Mouse (Mus musculus) activated CD4-positive, CD25-positive, alpha-beta regulatory T cell, adult 4 months (primary cell): ENCODE results near the gene Atp8b5. TPM values are rescaled to one million over a fixed set of nuclear protein-coding genes. Genes with fewer than 3 reads are reported as not detected.

ENCODE experiments used
- ATAC-seq: one replicate; pipeline ENCODE4 v1.8.0; 2017
- polyA plus RNA-seq, 2 experiments: library from polyadenylated mRNA; unstranded; fragments of 100-300 nt; shearing (Covaris generic); gene quantifications; one replicate each; pipeline ENCODE4 v1.2.1; 2017

The Atp8b5 gene
- polyA plus RNA-seq: under 1 TPM in 1 of 2 experiments, not detected in 1; 0.29 TPM

DNA sequence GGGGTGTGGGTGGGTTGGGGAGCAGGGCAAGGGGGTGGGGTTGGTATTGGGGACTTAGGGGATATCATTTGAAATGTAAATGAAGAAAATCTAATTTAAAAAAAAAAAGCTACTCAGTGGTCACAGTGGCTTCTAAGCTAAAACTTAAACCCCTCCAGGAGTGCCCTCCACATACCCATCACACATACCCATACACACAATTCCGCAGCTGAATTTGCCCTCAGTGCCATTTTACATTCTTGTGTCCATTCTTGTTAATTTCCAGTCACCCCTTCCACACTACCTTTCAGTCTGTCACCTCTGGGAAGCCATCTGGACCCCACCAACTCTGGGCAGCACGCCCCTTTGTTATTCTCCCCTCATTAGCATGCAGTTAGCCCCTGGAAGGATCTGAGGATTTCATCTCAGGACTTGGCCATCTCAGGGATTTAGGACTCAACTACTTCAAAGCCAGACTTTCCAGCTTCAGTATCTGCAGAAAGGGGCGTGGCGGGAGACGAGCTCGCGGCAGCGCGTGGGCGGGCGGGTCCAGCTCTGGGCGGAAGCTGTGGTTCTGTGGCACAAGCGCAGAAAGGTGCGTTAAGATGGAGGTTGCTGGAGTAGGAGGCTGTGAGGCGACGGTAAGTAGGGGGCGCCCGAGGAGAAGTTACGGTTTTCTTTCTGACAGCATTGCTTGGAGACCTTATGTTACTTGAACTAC, at the start of gene Atp8b5:
Gene Atp8b5, plus strand, starts transcription at position 537 of the 700 bp plus-strand sequence.
- ATAC-seq: no peak

DNA sequence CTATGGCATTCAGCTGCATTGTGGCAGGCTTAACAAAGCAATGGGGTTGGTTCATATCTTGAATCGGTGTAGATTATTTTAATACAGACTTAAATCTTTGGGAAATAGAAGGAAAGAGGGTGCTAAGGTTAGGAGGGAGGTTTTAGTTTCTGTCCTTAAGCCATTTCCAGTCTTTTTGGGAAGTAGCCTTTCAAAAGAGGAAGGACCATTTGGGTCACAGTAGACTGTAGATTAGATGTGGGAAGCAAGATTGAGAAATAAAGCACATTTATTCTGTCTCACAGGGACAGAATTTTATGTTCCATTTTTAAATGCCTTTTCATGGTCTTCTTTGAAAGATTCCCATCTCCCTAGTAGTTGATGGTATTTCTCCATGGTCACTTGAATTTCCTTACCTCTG, 49.0 kb upstream of the Atp8b5 start:
- ATAC-seq: no peak

DNA sequence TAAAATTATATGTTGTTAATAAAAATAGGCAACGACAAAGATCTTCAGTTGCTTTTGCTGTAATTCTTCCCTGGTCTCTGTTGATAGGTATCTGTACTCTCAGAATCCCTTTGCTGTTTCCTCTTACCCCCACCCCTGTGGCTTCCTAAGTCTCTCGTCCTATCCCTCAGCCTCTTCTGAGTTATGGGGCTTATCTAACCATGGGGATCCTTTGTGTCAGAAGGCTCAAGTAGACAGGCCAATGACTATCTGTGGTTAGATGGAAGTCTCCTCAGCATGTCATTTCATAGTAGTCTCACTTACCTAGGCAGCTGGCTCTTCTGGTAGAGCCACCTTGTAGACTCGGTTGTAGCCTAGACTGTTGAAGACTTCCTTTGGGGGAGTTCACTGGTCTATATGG, 35.1 kb upstream of the Atp8b5 start:
- ATAC-seq: no peak

DNA sequence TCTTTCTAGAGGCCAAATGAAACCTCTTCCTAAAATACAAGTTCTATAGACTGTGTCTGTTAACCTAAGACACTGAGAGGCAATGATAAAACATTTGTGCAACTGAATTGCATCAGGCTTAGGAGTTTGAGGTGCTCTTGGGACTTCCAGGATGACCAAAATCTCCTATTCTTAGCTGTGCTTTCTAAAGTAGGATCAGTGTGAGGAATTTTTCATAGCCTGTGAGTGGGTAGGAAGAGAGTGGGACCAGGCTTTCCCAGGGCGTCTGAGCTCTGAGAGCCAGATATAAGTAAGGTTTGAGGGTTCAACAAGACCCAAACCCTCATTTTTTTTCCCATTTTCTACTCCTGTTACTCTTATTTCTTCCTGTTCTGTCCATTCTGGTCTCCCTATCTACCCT, 34.0 kb upstream of the Atp8b5 start:
- no peak for ATAC-seq

DNA sequence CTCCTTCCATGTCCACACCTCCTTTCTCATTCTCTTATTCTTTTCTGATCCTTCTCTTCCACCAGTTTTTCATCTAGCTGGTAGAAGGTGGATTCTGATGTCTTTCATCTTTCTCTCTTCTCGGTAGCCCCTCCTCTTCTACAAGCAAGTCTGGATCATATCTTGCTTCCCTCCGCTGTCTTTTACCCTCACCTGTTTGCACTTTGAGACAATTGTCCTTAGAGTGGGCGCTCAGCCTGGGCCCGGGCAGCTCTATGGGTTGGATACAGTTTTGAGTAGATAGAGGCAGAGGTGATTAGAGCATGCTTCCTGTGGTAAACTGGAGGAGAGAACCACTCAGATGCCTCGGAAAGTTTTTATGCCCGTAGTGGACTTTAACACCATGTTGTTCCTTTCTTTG, 33.5 kb upstream of the Atp8b5 start:
- no peak for ATAC-seq

DNA sequence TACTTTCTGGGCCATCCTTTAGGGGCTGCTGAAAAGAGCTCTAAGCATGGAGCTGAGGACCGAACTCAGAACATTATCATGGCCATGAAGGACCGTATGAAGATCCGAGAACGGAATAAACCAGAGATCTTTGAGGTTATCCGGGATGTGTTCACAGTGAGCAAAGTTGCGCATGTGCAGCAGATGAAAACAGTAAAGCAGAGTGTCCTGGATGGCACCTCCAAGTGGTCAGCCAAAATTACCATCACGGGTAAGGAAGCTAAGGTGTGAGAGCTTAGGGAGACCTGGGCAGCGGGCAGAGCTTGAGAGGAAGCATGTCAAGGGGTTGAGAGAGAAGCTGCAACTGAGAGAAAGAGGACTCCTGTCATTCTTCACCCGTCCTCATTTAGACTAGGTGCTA, 30.1 kb upstream of the Atp8b5 start:
- no peak for ATAC-seq

DNA sequence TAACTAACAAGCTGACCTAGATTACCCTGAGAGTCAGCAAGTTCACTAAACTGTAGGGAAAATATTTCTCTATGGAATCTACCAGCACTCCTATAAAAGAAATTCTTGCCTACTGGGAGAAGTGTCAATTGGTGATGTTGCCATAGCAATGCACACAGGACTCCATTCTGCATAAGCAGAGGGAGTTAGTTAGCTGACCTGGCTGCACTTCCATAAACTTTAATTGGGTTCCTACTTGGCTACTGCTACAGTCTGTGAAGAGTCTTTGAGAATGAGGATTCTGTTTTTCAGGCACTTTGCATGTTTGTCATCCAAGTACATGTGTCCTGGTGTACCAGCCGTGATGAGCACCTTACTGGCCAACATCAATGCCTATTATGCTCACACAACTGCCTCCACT, 26.2 kb upstream of the Atp8b5 start:
- ATAC-seq: no peak

DNA sequence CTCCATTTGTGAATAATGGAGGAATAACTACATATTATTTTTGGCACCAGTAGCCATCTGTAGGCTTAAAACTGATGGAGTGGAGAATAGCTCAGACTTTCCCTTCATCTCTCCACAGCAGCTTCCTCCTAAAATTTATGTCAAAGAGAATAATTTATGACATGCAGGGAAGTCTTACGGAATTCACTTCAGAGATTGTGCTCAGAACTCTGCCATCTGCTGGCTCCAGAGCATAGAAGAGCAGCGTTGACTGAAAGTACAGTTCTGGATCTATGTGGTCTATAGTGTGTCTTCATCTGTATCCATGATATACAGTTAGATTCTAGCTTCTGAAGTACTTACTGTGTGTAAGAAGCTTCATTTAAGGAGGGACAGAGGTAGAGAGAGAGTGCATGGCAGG, 22.9 kb upstream of the Atp8b5 start:
- no peak for ATAC-seq

DNA sequence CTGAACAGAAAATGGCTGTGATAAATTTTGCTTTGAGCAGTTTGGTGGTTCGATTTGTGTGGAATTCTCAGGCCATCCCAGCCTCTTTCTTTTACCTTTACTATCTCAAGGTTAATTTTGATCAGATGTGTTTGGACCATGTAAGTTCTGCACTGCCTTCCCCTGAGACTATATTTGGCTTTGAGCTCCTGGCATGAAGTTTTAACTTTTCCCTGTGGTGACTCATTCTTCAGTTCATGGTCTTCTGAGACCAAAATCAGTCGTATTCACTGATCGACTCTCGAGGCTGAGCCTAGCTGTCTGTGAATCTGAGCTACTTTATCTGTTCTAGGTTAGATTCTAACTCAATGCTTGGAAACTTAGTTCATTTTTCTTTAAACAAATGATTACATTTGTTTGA, 21.2 kb upstream of the Atp8b5 start:
- ATAC-seq: no peak

DNA sequence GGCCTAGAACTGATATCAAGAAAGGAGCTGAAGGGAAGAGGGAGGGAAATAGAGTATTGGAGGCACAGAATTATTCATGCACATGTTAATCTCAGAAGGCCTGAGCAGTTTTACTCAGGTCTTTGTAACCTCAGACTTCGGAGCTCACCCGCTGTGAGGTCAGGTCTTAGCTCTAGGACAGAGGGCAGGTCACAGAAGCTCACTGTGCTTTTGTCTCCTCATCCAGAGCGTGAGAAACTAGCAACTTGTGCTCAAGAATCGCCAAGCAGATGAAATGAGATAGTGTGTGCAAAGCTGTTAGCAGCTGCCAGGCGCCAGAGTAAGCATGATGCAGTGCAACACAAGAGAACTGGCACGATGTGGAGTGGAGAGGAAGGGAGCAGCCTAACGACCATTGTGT, 18.9 kb upstream of the Atp8b5 start:
- ATAC-seq: no peak

DNA sequence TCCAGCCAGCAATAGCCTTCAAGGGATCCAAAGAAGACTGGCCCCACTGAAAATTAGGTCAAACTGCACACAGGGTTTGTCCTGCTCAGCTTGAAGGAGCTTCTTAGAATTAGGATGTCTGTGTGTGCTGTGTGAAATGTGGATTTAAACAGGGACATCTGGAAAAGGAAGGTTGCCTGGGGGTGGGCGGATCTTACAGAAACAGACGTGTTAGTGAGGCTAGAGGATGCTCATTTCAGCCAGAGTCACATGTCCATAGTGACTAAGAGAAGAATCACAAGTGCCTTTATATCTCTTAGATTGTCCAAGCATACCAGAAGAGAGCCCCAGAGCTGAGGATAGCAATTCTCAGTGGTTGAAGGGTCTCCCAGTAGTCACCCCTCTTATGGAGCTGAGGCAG, 18.1 kb upstream of the Atp8b5 start:
- ATAC-seq: no peak

DNA sequence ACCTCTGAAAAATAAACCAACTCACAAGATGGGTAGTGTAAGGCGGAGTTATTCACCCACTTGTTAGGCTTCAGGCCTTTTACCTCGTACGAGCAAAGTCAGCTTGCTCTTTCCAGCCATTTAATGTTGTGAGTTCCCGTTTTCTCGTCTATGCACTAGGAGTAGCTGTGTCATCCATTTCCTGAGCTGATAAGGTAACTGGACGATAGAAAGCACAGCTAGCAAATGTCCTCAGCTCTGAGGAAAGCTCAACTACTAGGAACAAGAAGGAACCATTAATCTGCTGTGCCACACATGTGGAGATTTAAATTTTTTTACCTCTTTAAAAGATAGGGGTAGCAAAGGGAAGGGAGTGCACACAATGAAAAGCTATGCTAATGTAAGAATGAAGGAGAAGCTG, 15.7 kb upstream of the Atp8b5 start:
- no peak for ATAC-seq

DNA sequence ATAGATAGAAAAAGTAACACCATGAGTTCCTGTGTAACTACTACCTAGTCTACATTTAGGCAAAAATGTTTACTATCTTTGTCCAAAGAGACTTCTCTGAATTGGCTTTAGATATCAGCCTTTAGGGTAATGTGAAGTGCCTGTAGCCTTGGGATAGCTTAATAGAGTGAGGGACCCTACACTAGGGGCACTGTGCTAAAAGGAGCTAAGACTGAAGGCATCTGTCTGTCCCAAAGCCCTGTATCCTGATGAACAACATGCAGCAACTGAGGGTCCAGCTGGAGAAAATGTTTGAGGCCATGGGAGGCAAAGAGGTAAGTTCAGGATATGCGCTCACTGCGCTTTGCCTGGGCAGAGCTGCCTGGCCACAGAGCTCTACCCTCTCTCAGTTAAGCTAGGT, 9.9 kb upstream of the Atp8b5 start:
- ATAC-seq: no peak

DNA sequence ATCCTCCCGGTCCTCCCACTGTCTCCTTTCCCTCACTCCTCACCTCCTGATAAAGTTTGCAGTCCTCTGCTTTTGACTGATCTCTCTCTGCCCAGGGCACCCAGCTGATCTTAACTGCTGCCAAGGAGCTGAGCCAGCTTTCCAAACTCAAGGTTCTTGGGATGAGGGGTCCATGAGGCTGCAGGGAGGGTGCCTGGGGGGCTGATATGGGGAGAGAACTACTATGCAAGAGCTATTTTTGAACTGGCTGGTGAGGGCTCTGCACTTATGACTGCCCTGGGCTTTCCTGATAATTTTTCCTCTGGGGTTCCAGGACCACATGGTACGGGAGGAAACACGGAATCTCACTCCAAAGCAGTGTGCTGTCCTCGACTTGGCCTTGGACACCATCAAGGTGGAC, 8.4 kb upstream of the Atp8b5 start:
- no peak for ATAC-seq

DNA sequence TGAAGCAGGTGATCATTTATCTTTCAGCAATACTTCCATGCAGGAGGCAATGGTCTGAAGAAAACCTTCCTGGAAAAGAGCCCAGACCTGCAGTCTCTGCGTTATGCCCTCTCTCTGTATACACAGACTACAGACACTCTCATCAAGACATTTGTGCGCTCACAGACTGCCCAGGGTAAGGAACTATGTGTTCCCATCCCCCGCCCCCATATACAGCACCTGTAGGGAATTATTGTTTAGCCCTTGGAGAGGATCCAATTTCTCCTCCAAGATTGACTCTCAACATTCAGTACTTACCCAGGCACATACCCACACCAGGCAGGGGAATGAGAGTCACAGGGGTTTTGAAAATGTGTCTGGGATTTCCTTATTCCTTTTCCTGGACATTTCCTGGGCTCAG, 7.5 kb upstream of the Atp8b5 start:
- ATAC-seq: no peak

DNA sequence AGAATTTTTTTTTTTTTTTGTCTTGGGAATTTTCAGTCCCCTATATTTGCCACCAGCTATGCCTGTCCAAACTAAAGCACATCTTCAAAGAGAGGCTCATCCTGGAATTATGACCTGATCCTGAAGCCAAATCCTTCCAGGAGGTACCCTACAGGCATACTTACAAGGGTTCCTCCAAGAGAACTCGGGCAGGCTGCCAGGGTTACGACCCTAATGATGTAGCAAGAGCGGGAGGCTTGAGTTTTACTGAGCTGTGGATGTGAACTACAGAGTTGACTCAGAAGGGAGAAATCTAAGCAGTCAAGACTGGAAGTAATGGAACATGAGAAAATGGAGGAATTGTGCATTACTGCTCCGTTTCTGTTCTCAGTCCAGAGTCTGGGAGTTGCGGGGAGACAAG, 6.9 kb upstream of the Atp8b5 start:
- ATAC-seq: no peak

DNA sequence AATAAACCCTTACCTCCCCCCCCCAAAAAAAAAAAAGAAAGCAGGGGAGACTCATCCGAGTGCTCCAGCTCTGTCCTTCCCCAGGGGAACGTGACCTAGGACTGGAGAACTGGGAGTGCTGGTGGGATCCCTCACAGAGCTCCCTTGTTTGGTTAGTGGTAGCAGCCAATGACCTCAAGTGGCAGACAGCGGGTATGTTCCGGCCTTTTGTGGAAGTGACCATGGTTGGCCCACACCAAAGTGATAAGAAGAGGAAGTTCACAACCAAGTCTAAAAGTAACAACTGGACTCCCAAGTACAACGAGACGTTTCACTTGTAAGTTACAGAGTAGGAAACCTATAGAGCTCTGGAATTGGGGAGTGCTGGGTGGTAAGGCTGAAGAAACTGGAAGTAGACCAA, 4.1 kb upstream of the Atp8b5 start:
- ATAC-seq: no peak

DNA sequence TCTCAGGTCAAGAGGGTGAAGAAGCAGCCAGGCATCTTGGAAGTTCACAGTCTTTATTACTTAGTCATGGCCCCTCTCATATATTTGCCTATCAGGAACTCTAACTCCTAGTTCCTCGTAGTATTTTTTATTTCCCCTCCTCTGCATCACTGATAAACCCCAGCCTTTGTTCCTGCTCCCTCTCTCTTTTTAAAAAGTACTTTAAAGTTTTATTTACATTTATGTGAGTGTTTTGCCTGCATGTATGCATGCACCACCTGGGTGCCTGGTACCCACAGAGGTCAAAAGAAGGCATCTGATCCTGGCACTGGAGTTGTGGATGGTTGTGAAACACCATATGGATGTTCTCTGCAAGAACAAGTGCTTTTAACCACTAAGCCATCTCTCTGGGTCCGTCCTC, 813 bp upstream of the Atp8b5 start:
- no peak for ATAC-seq

DNA sequence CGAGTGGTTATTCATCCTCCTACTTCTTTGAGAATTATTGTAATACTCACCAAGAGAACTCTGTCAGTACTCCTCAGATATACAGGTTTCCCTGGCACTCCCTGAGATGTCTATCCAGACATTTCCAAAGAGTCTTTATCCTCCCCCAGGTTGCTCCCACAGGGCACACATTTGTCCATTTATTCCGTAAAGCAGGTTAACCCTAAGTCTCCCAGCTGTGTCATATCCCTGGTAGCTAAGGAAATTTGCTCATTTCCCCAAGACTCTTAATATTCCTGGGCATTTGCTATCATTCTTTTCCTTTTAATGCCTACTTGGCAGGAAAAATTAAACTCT, 332 bp downstream of the Atp8b5 start:
- no peak for ATAC-seq

DNA sequence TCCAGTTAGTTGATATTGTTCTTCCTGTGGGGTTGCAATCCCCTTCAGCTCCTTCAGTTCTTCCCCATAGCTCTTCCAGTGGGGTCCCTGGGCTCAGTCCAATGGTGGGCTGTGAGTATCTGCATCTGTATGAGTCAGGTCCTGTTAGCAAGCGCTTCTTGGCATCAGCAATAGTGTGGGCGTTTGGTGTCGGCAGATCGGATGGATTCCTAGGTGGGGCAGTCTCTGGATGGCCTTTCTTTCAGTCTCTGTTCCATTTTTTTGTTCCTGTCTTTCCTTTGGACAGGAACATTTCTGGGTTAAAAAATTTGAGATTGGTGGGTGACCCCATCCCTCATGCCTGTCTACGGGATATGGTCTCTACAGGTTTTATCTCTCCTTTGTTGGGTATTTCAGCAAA, 18.5 kb downstream of the Atp8b5 start:
- no peak for ATAC-seq

DNA sequence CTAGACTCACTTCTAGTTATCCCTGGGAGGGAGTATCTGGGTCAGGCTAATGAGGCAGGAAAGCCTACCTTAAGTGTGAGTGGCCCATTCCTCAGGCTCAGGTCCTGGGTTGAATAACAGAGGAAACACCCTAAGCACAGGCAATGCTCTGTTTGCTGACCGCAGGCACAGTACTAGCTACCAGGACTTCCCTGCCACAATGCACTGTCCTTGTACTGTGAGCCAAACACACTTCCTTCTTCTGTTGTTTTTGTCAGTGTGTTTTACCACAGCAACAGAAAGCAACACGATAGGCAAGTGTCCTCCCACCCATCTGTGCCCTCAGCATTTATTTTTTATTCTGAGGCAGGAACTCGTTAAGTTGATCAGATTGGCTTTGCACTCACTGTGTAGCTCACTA, 20.3 kb downstream of the Atp8b5 start:
- ATAC-seq: no peak

DNA sequence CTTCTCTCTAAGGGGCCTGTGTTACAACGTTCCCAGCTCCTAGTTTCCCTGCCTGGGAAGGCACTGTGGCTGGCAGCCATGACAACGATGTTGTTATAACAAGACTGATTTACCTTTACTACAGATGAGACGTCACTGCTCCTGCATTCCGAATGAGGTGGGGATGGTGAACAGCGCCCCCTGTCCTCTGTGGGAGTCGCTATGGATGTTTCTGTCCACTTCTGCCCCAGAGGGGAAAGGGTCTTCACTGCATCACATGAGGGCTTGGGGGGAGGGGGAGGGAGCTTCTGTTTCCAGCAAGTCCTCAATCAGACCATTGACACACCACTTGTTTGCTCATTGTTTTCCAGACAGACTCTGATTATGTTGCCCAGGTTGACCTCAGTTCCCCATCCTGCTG, 27.0 kb downstream of the Atp8b5 start:
- ATAC-seq: no peak

DNA sequence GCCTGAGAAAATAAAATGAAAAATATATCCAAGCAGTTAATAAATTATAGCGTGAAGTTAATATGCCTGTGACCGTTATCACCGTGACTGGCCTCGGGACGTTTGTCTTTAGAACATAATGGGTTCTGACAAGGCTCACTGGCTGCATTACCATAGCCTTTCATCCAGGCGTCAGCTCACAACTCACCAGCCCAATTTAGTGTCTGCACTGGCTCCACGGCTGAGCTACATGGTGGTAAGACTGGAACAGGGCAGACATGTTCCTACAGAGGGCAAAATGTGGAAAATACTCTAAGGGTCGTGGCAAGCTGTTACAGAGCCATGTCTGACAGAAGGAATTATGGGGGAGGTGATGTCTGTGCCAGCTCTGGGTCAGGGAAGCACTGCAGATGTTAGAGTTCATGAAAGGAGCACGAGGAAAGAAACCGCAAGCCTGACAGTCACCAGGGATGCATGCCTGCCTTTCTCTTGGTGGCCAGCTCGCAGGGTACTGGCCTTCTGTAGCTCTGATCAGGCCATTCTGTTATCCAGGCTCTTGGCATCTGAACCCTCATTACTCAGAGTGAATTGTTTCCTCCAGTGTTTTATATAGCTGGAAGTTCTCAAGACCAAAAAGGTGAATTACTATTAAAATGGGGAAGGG, 42.9 kb downstream of the Atp8b5 start:
- ATAC-seq: no peak

DNA sequence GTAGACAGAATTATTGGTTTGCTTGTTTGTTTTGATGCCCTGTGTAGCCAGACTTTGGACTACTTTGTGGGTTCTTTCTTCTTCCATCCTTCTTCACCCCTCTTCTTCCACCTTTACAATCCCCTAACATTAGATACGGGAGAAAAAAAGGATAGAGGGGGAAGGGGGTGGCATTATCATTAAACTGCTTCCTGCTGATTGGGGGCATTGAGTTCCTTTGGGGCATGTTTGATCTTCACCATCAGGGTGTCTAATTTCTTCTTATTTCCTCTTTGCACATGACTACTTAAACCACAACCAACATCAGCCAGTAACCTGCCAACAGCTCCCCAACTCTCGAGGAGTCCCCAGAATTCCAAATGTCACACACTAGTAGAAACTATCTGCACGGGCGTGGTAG, 54.6 kb downstream of the Atp8b5 start:
- ATAC-seq: no peak

DNA sequence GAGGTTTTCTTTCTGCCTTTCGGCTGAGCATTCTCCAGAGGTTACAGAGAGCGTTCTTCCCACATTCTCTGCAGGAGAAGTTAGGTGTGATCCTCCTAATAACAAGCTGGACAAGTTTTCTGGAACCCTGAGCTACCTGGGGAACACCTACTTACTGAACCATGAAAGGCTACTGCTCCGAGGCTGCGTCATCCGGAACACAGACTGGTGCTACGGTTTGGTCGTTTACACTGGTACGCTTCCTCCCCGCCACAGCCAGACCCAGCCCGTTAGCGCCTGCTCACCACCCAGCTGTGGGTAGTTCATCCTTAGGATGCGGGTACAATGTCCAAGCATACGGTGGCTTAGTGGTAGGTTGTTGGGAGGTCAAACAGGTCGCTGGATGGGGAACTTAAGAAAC, 55.4 kb downstream of the Atp8b5 start:
- no peak for ATAC-seq
